Mouse (Mus musculus) liver, embryonic 13.5 days (tissue): Measurements from ENCODE around the gene Tpcn2. TPM values are rescaled to one million over a fixed set of nuclear protein-coding genes. Genes with fewer than 3 reads are reported as not detected.

Experiments used
- ATAC-seq: fragments of 200-750 bp; cut with Nextera tagmentation; 2 replicates; pipeline ENCODE4 v1.8.0; 2017; ENCODE audit warnings: low read depth, mild to moderate bottlenecking, moderate number of reproducible peaks, moderate library complexity
- DNase-seq: peaks from one replicate; pipeline ENCODE4 v3.0.0; 2022
- H3K27ac ChIP-seq: fragments of 300-500 bp; sonication (generic); 2 replicates; pipeline ENCODE4 v1.5.1; 2015; ENCODE audit warnings: moderate library complexity, mild to moderate bottlenecking, inconsistent platforms
- H3K27me3 ChIP-seq: fragments of 300-500 bp; sonication (generic); 2 replicates; pipeline ENCODE4 v1.6.1; 2015; ENCODE audit warnings: mild to moderate bottlenecking, inconsistent platforms
- H3K36me3 ChIP-seq: fragments of 300-500 bp; sonication (generic); 2 replicates; pipeline ENCODE4 v1.6.1; 2015; ENCODE audit warnings: mild to moderate bottlenecking, inconsistent platforms
- H3K4me1 ChIP-seq: fragments of 300-500 bp; sonication (generic); replicated peaks from 2 replicates; pipeline ENCODE4 v1.6.1; 2015; ENCODE audit warnings: inconsistent platforms
- H3K4me2 ChIP-seq: fragments of 300-500 bp; sonication (generic); 2 replicates; pipeline ENCODE4 v1.6.1; 2015; ENCODE audit warnings: inconsistent platforms, mild to moderate bottlenecking, moderate library complexity
- H3K4me3 ChIP-seq: fragments of 300-500 bp; sonication (generic); replicated peaks from 2 replicates; pipeline ENCODE4 v1.5.1; 2015; ENCODE audit warnings: mild to moderate bottlenecking, inconsistent platforms
- H3K9ac ChIP-seq: fragments of 300-500 bp; sonication (generic); 2 replicates; pipeline ENCODE4 v1.6.1; 2015; ENCODE audit warnings: mild to moderate bottlenecking, inconsistent platforms
- H3K9me3 ChIP-seq: fragments of 300-500 bp; sonication (generic); replicated peaks from 2 replicates; pipeline ENCODE4 v1.6.1; 2016; ENCODE audit warnings: inconsistent platforms
- WGBS: fragments of 180-500 bp; shearing (Covaris S2); methylation state at CpG from one replicate; pipeline ENCODE4 v1.1.7; 2015; ENCODE audit not compliant: insufficient replicate concordance; 5-methylcytosine and 5-hydroxymethylcytosine counted together
- polyA plus RNA-seq: library from polyadenylated mRNA; unstranded; fragments of >200 nt; fragmentation: Nextera tagmentation; extraction: Ambion mirVana; gene quantifications from 2 replicates; pipeline ENCODE4 v1.2.1, GENCODE M21; 2015

Tpcn2 gene
- polyA plus RNA-seq, 1 experiment from 2014 or later, result 1.9 TPM

- H3K4me3 ChIP-seq, result no peak overlapping the region
- ATAC-seq, result no peak
- H3K4me2 ChIP-seq, result no peak overlapping the region
- H3K27ac ChIP-seq, result no peak overlapping the region
- no peaks in the 10 kb centered on the region for H3K36me3 ChIP-seq
- no peak overlapping the region for H3K9ac ChIP-seq
- H3K27me3 ChIP-seq, result no peaks in the 10 kb centered on the region
- WGBS, result 32% methylated on average over 2 of the region's 2 CpGs
- peaks cover 3% of the 10 kb centered on the region; the same call in 1 of the 2 replicates for H3K9me3 ChIP-seq
- H3K4me1 ChIP-seq, result no peaks in the 10 kb centered on the region
- no peak for DNase-seq
Measured at GRCm38 (mm10) chr7:145140656-145141055, 143.2 kb downstream of the Tpcn2 start.

GRCm38 (mm10) chr7:145139576-145139975 is 144.2 kb downstream of the Tpcn2 start:
- Histone ChIP-seq H3K9ac (no peak overlapping the region), H3K4me2 (no peak overlapping the region), H3K36me3 (no peaks in the 10 kb centered on the region), H3K27me3 (no peaks in the 10 kb centered on the region), H3K4me1 (no peaks in the 10 kb centered on the region), H3K4me3 (no peak overlapping the region), H3K27ac (no peak overlapping the region), H3K9me3 (peaks cover 3% of the 10 kb centered on the region; the same call in 1 of the 2 replicates)
- ATAC-seq (no peak), DNase-seq (no peak)
- WGBS, result 69% methylated on average over 3 of the region's 3 CpGs

GRCm38 (mm10) chr7:145139100-145139499 is 144.7 kb downstream of the Tpcn2 start:
- Histone ChIP-seq H3K9me3 (peaks cover 3% of the 10 kb centered on the region; the same call in 1 of the 2 replicates), H3K27me3 (no peaks in the 10 kb centered on the region), H3K4me2 (no peak overlapping the region), H3K27ac (no peak overlapping the region), H3K9ac (no peak overlapping the region), H3K36me3 (no peaks in the 10 kb centered on the region), H3K4me3 (no peak overlapping the region), H3K4me1 (no peaks in the 10 kb centered on the region)
- DNase-seq (no peak), ATAC-seq (no peak)
- WGBS, result 65% methylated on average over 1 of the region's 1 CpGs

- no peak for DNase-seq
- 57% methylated on average over 1 of the region's 1 CpGs for WGBS
- H3K4me3 ChIP-seq, result no peak overlapping the region
- no peaks in the 10 kb centered on the region for H3K36me3 ChIP-seq
- no peak for ATAC-seq
- no peak overlapping the region for H3K9ac ChIP-seq
- H3K27ac ChIP-seq, result no peak overlapping the region
- no peak overlapping the region for H3K4me2 ChIP-seq
- H3K9me3 ChIP-seq, result peaks cover 3% of the 10 kb centered on the region; the same call in 1 of the 2 replicates
- H3K4me1 ChIP-seq, result no peaks in the 10 kb centered on the region
- no peaks in the 10 kb centered on the region for H3K27me3 ChIP-seq
Measured at GRCm38 (mm10) chr7:145137871-145138270, 145.9 kb downstream of the Tpcn2 start.

- ATAC-seq, result no peak
- Histone ChIP-seq H3K4me3 (no peak overlapping the region), H3K9me3 (peaks cover 3% of the 10 kb centered on the region; the same call in 1 of the 2 replicates), H3K9ac (no peak overlapping the region), H3K4me2 (no peak overlapping the region), H3K4me1 (no peaks in the 10 kb centered on the region), H3K36me3 (no peaks in the 10 kb centered on the region), H3K27me3 (no peaks in the 10 kb centered on the region), H3K27ac (no peak overlapping the region)
- 77% methylated on average over 4 of the region's 4 CpGs for WGBS
- DNase-seq, result no peak
Measured at GRCm38 (mm10) chr7:145136831-145137230, 147.0 kb downstream of the Tpcn2 start.

Other genes starting within 250 kb of the Tpcn2 start
- 0.23 and 0.34 TPM in 2 replicates for gene 1810010D01Rik, start 75.9 kb downstream of the Tpcn2 start, polyA plus RNA-seq
- 0.06 and 0.10 TPM in 2 replicates for gene Mrgprf, start 16.8 kb upstream of the Tpcn2 start, polyA plus RNA-seq
- gene Mrgprd, start 30.8 kb upstream of the Tpcn2 start, polyA plus RNA-seq, result not detected in 2 replicates